8 mouse cellular contexts compared by ENCODE assay signal in the genomic region with DNA sequence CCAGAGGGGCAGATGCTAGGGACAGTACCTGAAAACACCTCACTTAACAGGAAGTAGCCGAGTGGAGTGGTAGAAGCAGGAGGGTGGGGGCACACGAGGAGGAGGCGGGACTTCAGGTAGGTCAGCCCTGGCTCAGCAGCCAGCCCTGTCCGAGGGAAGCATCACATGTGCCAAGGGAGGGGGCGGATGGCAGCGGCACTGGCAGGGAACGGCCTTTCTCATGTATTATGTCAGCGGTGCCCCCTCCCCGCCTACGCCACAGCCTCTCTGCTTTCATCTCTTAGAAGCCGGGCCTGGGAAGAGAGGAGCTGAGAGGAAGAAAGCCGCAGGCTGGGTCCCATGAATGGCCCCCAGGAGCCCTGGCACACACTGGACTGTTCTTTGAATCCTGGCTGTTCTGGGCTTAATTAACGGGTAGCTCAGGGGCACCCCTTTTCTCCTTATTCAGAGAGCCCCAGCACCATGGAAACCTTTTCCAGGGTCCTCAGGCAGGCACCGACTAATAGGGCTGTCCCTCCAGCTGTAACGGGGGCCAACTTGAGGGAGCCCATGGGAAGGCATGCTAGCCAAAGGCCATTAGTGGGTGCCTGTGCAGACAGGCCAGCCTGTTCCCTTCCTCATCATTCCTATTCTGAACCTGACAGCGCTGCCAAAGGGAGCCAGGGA. TPM values are rescaled to one million over a fixed set of nuclear protein-coding genes. Genes with fewer than 3 reads are reported as not detected.
DNase-seq lines count a peak whose midpoint lies in the region; ATAC-seq and TF ChIP-seq lines count a peak whose summit lies in the region.

No protein-coding gene starts in this region.

- intact Hi-C loops in left cerebral cortex, postnatal 14 days (cut with DNase I), result no loop called here
- intact Hi-C loops in heart, adult 2 months (cut with DNase I), result no loop called here

- no peak overlapping the region for H3K9ac ChIP-seq in heart, adult 2 months (ENCODE audit: low read depth, low read length)

- H3K4me1 ChIP-seq in heart, adult 2 months (ENCODE audit: control insufficient read depth, insufficient read depth, low read length), result peaks cover 3% of the 10 kb centered on the region; the same call in 1 of the 2 replicates

- no peaks in the 10 kb centered on the region for H3K27me3 ChIP-seq in heart, adult 2 months (ENCODE audit: control insufficient read depth, insufficient read depth, low read length)

- peak; percentile 54 for ATAC-seq in activated CD4-positive, CD25-positive, alpha-beta regulatory T cell, adult 4 months

- no peak for TF ChIP-seq POLR2A in heart, adult 2 months (IDR thresholded peaks at IDR 0.05; ENCODE audit: insufficient read depth, low read depth, low read length)

- peak; percentile 27 for DNase-seq in A20 (ENCODE audit: low read depth, low spot score)
- DNase-seq in frontal cortex, postnatal 10 days (ENCODE audit: low spot score in 2 of 2), result peak; percentile 74 to 91
- DNase-seq in left cerebral cortex, postnatal 14 days (ENCODE audit: low spot score in 2 of 2), result peak; percentile 72 to 94
- peak; percentile 75 for DNase-seq in right cerebral cortex, postnatal 25 days
- DNase-seq in thymus, postnatal 10 days (ENCODE audit: low spot score in 2 of 2), result no peak
- DNase-seq in thymus, adult 18-20 months, result no peak
- DNase-seq in heart, adult 2 months, result no peak

- WGBS in heart, adult 2 months, result 58% methylated on average over 16 of the region's 16 CpGs

- H3K4me3 ChIP-seq in heart, adult 2 months, result no peak overlapping the region

- H3K36me3 ChIP-seq in heart, adult 2 months (ENCODE audit: control insufficient read depth, insufficient read depth, low read length), result no peaks in the 10 kb centered on the region

- H3K27ac ChIP-seq in heart, adult 2 months, result no peak overlapping the region

- TF ChIP-seq CTCF in heart, adult 2 months (IDR thresholded peaks at IDR 0.05), result no peak

- no peak for TF ChIP-seq EP300 in heart, adult 2 months (IDR thresholded peaks at IDR 0.05; ENCODE audit: insufficient read depth, low read depth, low read length)

- H3K79me2 ChIP-seq in heart, adult 2 months (replicated peaks; ENCODE audit: control insufficient read depth, insufficient read depth, low read length), result no peaks in the 10 kb centered on the region

RNA-seq across cellular contexts. Expression of a gene that starts 10.9 kb away (rescaled TPM):
- 1 to 10 TPM; 5.2 to 5.6 TPM for polyA plus RNA-seq in activated CD4-positive, CD25-positive, alpha-beta regulatory T cell, adult 4 months (2017; shearing (Covaris generic))
- 100 to 1,000 TPM; 342 to 349 TPM for total RNA-seq in left cerebral cortex, postnatal 14 days (2021)
- total RNA-seq in heart, adult 2 months (2021), result 10 to 100 TPM; 10.6 to 11.0 TPM
- 13.9 and 14.6 TPM in 2 replicates for polyA plus RNA-seq in heart, adult 2 months (2012; rRNA removed)

RNA-seq across cellular contexts. Expression of a gene that starts 42.4 kb away (rescaled TPM):
- 10 to 100 TPM; 16.8 to 21.2 TPM for polyA plus RNA-seq in activated CD4-positive, CD25-positive, alpha-beta regulatory T cell, adult 4 months (2017; shearing (Covaris generic))
- 10 to 100 TPM; 49.0 to 63.8 TPM for total RNA-seq in left cerebral cortex, postnatal 14 days (2021)
- total RNA-seq in heart, adult 2 months (2021), result 1 to 10 TPM; 3.7 to 7.1 TPM
- 5.8 TPM in 2 replicates for polyA plus RNA-seq in heart, adult 2 months (2012; rRNA removed)

RNA-seq across cellular contexts. Expression of a gene that starts 45.1 kb away (rescaled TPM):
- polyA plus RNA-seq in activated CD4-positive, CD25-positive, alpha-beta regulatory T cell, adult 4 months (2017; shearing (Covaris generic)), result 10 to 100 TPM; 10.3 to 15.2 TPM
- total RNA-seq in left cerebral cortex, postnatal 14 days (2021), result 10 to 100 TPM; 24.8 to 27.4 TPM
- total RNA-seq in heart, adult 2 months (2021), result 1 to 10 TPM; 6.4 to 8.2 TPM
- 11.0 and 13.2 TPM in 2 replicates for polyA plus RNA-seq in heart, adult 2 months (2012; rRNA removed)

RNA-seq across cellular contexts. Expression of a gene that starts 52.6 kb away (rescaled TPM):
- 10 to 100 TPM; 33.9 to 35.5 TPM for polyA plus RNA-seq in activated CD4-positive, CD25-positive, alpha-beta regulatory T cell, adult 4 months (2017; shearing (Covaris generic))
- total RNA-seq in left cerebral cortex, postnatal 14 days (2021), result 10 to 100 TPM; 18.8 to 28.4 TPM
- 10 to 100 TPM in 1 of 2 experiments, 1 to 10 TPM in 1; 7.4 to 11.5 TPM for total RNA-seq in heart, adult 2 months (2021)
- polyA plus RNA-seq in heart, adult 2 months (2012; rRNA removed), result 18.4 and 23.1 TPM in 2 replicates

Comparison
In these comparisons a context has a peak if more than half of its experiments do, and no peak if none do; other contexts are left out.
1. DNase-seq: peak in A20 (single experiment), frontal cortex, postnatal 10 days (2 of 2), left cerebral cortex, postnatal 14 days (2 of 2) and right cerebral cortex, postnatal 25 days (single experiment); none in thymus, postnatal 10 days (0 of 2), thymus, adult 18-20 months (0 of 2) and heart, adult 2 months (0 of 2).
2. RNA of a gene that starts 10.9 kb away (total RNA-seq): 342 to 349 TPM in left cerebral cortex, postnatal 14 days; 10.6 to 11.0 TPM in heart, adult 2 months; every median in the first group is over 10 times any median in the second.
3. RNA of a gene that starts 42.4 kb away (total RNA-seq): 49.0 to 63.8 TPM in left cerebral cortex, postnatal 14 days; 3.7 to 7.1 TPM in heart, adult 2 months; every median in the first group is over 4 times any median in the second.